ENCODE assay signal across 10 mouse cellular contexts in genomic region chr11:57051666-57052562, GRCm38 (mm10). TPM values are rescaled to one million over a fixed set of nuclear protein-coding genes. Genes with fewer than 3 reads are reported as not detected.
DNase-seq lines count a peak whose midpoint lies in the region; ATAC-seq and TF ChIP-seq lines count a peak whose summit lies in the region.
"Had no signal": no experiment of that assay in that cellular context is flagged by ENCODE, and none has a peak within 500 bp of the region (broad histone marks: within the 10 kb centered on the region; RNA-seq: fewer than 3 reads in every experiment).

No protein-coding gene starts in this region.

- no peaks in the 10 kb centered on the region for H3K27me3 ChIP-seq in embryonic facial prominence, embryonic 14.5 days (replicated peaks; ENCODE audit: control insufficient read depth, insufficient read depth, low read length)
- no peaks in the 10 kb centered on the region for H3K27me3 ChIP-seq in lung, embryonic 14.5 days (ENCODE audit: insufficient read depth, low read length)
- no peaks in the 10 kb centered on the region for H3K27me3 ChIP-seq in forebrain, embryonic 12.5 days
- H3K27me3 ChIP-seq: limb, embryonic 13.5 days; stomach, embryonic 15.5 days had no signal

- no peak overlapping the region for H3K9ac ChIP-seq in embryonic facial prominence, embryonic 14.5 days (ENCODE audit: low read depth, low read length)
- H3K9ac ChIP-seq in lung, embryonic 14.5 days = no peak overlapping the region
- H3K9ac ChIP-seq in forebrain, embryonic 12.5 days = no peak overlapping the region
- H3K9ac ChIP-seq: limb, embryonic 13.5 days; stomach, embryonic 15.5 days had no signal

- no peak overlapping the region for H3K4me3 ChIP-seq in left cerebral cortex, adult 2 months
- no peak overlapping the region for H3K4me3 ChIP-seq in embryonic facial prominence, embryonic 14.5 days (ENCODE audit: low read depth, low read length)
- H3K4me3 ChIP-seq in lung, embryonic 14.5 days (ENCODE audit: low read depth, low read length) = no peak overlapping the region
- no peak overlapping the region for H3K4me3 ChIP-seq in forebrain, embryonic 12.5 days (replicated peaks)
- H3K4me3 ChIP-seq: limb, embryonic 13.5 days; stomach, embryonic 15.5 days had no signal

- DNase-seq in cerebellum, adult 9-10 months = peak; percentile 11
- no peak for DNase-seq in cerebellum, postnatal 36 days
- DNase-seq in left cerebral cortex, adult 2 months (ENCODE audit: extremely low spot score in 1 of 2, low spot score in 2 of 2) = no peak
- DNase-seq in left cerebral cortex, adult 11 months (ENCODE audit: low spot score) = no peak
- peak; percentile 18 for DNase-seq in embryonic facial prominence, embryonic 14.5 days (ENCODE audit: low spot score)
- DNase-seq in lung, embryonic 14.5 days = peak; percentile 69
- DNase-seq in thymus, adult 18-20 months = no peak

- peak; percentile 26 for TF ChIP-seq CTCF in left cerebral cortex, adult 2 months (IDR thresholded peaks at IDR 0.05)
- TF ChIP-seq CTCF in lung, embryonic 14.5 days (IDR thresholded peaks at IDR 0.05; ENCODE audit: low read depth) = peak; percentile 51; the same call in 1 of the 2 replicates

- no peak for ATAC-seq in embryonic facial prominence, embryonic 14.5 days (ENCODE audit: low read depth)
- no peak for ATAC-seq in lung, embryonic 14.5 days (ENCODE audit: insufficient read depth)
- ATAC-seq in forebrain, embryonic 12.5 days (ENCODE audit: low FRiP score) = no peak

- whole genome bisulfite sequencing in embryonic facial prominence, embryonic 14.5 days = 78% methylated on average over 6 of the region's 6 CpGs
- 58% methylated on average over 6 of the region's 6 CpGs for WGBS in lung, embryonic 14.5 days
- WGBS in forebrain, embryonic 12.5 days = 84% methylated on average over 6 of the region's 6 CpGs

- no peak overlapping the region for H3K4me2 ChIP-seq in embryonic facial prominence, embryonic 14.5 days (ENCODE audit: low read depth, low read length)
- no peak overlapping the region for H3K4me2 ChIP-seq in lung, embryonic 14.5 days
- H3K4me2 ChIP-seq in forebrain, embryonic 12.5 days = no peak overlapping the region
- H3K4me2 ChIP-seq: limb, embryonic 13.5 days; stomach, embryonic 15.5 days had no signal

- H3K9me3 ChIP-seq in embryonic facial prominence, embryonic 14.5 days (ENCODE audit: control insufficient read depth, low read length) = no peaks in the 10 kb centered on the region
- H3K9me3 ChIP-seq in lung, embryonic 14.5 days (ENCODE audit: low read depth, low read length) = no peaks in the 10 kb centered on the region
- no peaks in the 10 kb centered on the region for H3K9me3 ChIP-seq in forebrain, embryonic 12.5 days
- H3K9me3 ChIP-seq: limb, embryonic 13.5 days; stomach, embryonic 15.5 days had no signal

- no peaks in the 10 kb centered on the region for H3K4me1 ChIP-seq in embryonic facial prominence, embryonic 14.5 days (ENCODE audit: control insufficient read depth, insufficient read depth, low read length)
- no peaks in the 10 kb centered on the region for H3K4me1 ChIP-seq in lung, embryonic 14.5 days (ENCODE audit: insufficient read depth)
- no peaks in the 10 kb centered on the region for H3K4me1 ChIP-seq in forebrain, embryonic 12.5 days
- H3K4me1 ChIP-seq: limb, embryonic 13.5 days; stomach, embryonic 15.5 days had no signal

- intact Hi-C loops in left cerebral cortex, adult 2 months (cut with DNase I) = no loop called here

- H3K36me3 ChIP-seq in embryonic facial prominence, embryonic 14.5 days (ENCODE audit: control insufficient read depth, insufficient read depth, low read length) = no peaks in the 10 kb centered on the region
- H3K36me3 ChIP-seq in lung, embryonic 14.5 days (ENCODE audit: insufficient read depth) = no peaks in the 10 kb centered on the region
- H3K36me3 ChIP-seq in forebrain, embryonic 12.5 days (replicated peaks) = no peaks in the 10 kb centered on the region
- H3K36me3 ChIP-seq: limb, embryonic 13.5 days; stomach, embryonic 15.5 days had no signal

- H3K27ac ChIP-seq in left cerebral cortex, adult 2 months = no peak overlapping the region
- no peak overlapping the region for H3K27ac ChIP-seq in embryonic facial prominence, embryonic 14.5 days (replicated peaks; ENCODE audit: low read depth, low read length)
- H3K27ac ChIP-seq in lung, embryonic 14.5 days (ENCODE audit: low read depth) = no peak overlapping the region
- no peak overlapping the region for H3K27ac ChIP-seq in forebrain, embryonic 12.5 days
- H3K27ac ChIP-seq: limb, embryonic 13.5 days; stomach, embryonic 15.5 days had no signal

RNA-seq across cellular contexts. Expression of gene Gria1, which starts 40.7 kb away (rescaled TPM):
- total RNA-seq in left cerebral cortex, adult 2 months (2021) = 100 to 1,000 TPM; 225 to 245 TPM
- polyA plus RNA-seq in embryonic facial prominence, embryonic 14.5 days (2014; fragmentation: Nextera tagmentation; extraction: Ambion mirVana) = 2.5 and 3.7 TPM in 2 replicates
- 0.29 and 0.37 TPM in 2 replicates for polyA plus RNA-seq in lung, embryonic 14.5 days (2014; fragmentation: Nextera tagmentation; extraction: Ambion mirVana)
- 9.6 and 9.7 TPM in 2 replicates for polyA plus RNA-seq in forebrain, embryonic 12.5 days (2016; fragmentation: Nextera tagmentation; extraction: Ambion mirVana)

Comparison
In these comparisons a context has a peak if more than half of its experiments do, and no peak if none do; other contexts are left out.
1. DNase-seq: peak in cerebellum, adult 9-10 months (single experiment), embryonic facial prominence, embryonic 14.5 days (single experiment) and lung, embryonic 14.5 days (single experiment); none in cerebellum, postnatal 36 days (0 of 2), left cerebral cortex, adult 2 months (0 of 2), left cerebral cortex, adult 11 months (single experiment) and thymus, adult 18-20 months (0 of 2).